8 mouse cellular contexts compared by ENCODE assay signal in genomic region chr2:121571780-121572179, GRCm38 (mm10).
A peak's percentile ranks its signal among the peaks of the same experiment; 100 is the strongest.
DNase-seq lines count a peak whose midpoint lies in the region; ATAC-seq lines count a peak whose summit lies in the region.

No protein-coding gene starts in this region.

- intact Hi-C loops in left cerebral cortex, postnatal 4 days (cut with DNase I): loop anchor here (2.0 kb wide), 1 partner anchor 261 kb away; no protein-coding TSS in a partner anchor

- peaks cover 18% of the 10 kb centered on the region; the same call in 1 of the 2 replicates for H3K4me1 ChIP-seq in embryonic facial prominence, embryonic 10.5 days
- H3K4me1 ChIP-seq in midbrain, embryonic 14.5 days (ENCODE audit: control insufficient read depth, insufficient read depth, low read length): no peaks in the 10 kb centered on the region

- 21% methylated on average over 7 of the region's 7 CpGs for WGBS in embryonic facial prominence, embryonic 10.5 days
- 23% methylated on average over 7 of the region's 7 CpGs for whole genome bisulfite sequencing in midbrain, embryonic 14.5 days

- H3K36me3 ChIP-seq in embryonic facial prominence, embryonic 10.5 days (replicated peaks): no peaks in the 10 kb centered on the region
- peaks cover 39% of the 10 kb centered on the region for H3K36me3 ChIP-seq in midbrain, embryonic 14.5 days (ENCODE audit: control insufficient read depth, insufficient read depth, low read length)

- no peak overlapping the region for H3K4me3 ChIP-seq in embryonic facial prominence, embryonic 10.5 days
- no peak overlapping the region for H3K4me3 ChIP-seq in midbrain, embryonic 14.5 days (replicated peaks; ENCODE audit: low read depth, low read length)

- H3K9ac ChIP-seq in midbrain, embryonic 14.5 days (replicated peaks; ENCODE audit: low read length): no peak overlapping the region

- H3K4me2 ChIP-seq in midbrain, embryonic 14.5 days (ENCODE audit: low read length): no peak overlapping the region

- peak; percentile 90 for ATAC-seq in granulocyte monocyte progenitor cell, adult 5-6 weeks (replicated peaks; ENCODE audit: poor library complexity, severe bottlenecking)
- peak; percentile 72 for ATAC-seq in midbrain, embryonic 14.5 days (ENCODE audit: low FRiP score, low TSS enrichment)

- no peaks in the 10 kb centered on the region for H3K27me3 ChIP-seq in embryonic facial prominence, embryonic 10.5 days (replicated peaks; ENCODE audit: low read depth, poor library complexity, severe bottlenecking)
- H3K27me3 ChIP-seq in midbrain, embryonic 14.5 days (ENCODE audit: control insufficient read depth, insufficient read depth, low read length): no peaks in the 10 kb centered on the region

- H3K27ac ChIP-seq in embryonic facial prominence, embryonic 10.5 days (replicated peaks): no peak overlapping the region
- no peak overlapping the region for H3K27ac ChIP-seq in midbrain, embryonic 14.5 days (replicated peaks; ENCODE audit: low read depth, low read length)

- H3K9me3 ChIP-seq in embryonic facial prominence, embryonic 10.5 days: no peaks in the 10 kb centered on the region
- H3K9me3 ChIP-seq in midbrain, embryonic 14.5 days (ENCODE audit: control insufficient read depth, low read length): no peaks in the 10 kb centered on the region

- DNase-seq in 416B (ENCODE audit: low read depth): peak; percentile 78
- peak; percentile 91 for DNase-seq in adrenal gland, postnatal 14 days
- DNase-seq in embryonic facial prominence, embryonic 10.5 days (ENCODE audit: low spot score): peak; percentile 85
- DNase-seq in kidney, adult 18-20 months: peak; percentile 73
- DNase-seq in left cerebral cortex, postnatal 4 days: peak; percentile 81
- DNase-seq in midbrain, embryonic 14.5 days: peak; percentile 94
- DNase-seq in spleen, adult 18-20 months: peak; percentile 14 to 66

Comparison
In these comparisons a context has a peak if more than half of its experiments do, and no peak if none do; other contexts are left out.
1. DNase-seq: peak in every context shown above with its lines; median percentile 94 in midbrain, embryonic 14.5 days; 91 in adrenal gland, postnatal 14 days; 85 in embryonic facial prominence, embryonic 10.5 days; 81 in left cerebral cortex, postnatal 4 days; 78 in 416B; 73 in kidney, adult 18-20 months; 40 in spleen, adult 18-20 months.